Mouse (Mus musculus) MN1 (cell line): ENCODE data around the gene Igf2r.

Source experiments
- DNase-seq: peaks from one replicate; pipeline ENCODE4 v3.0.0-alpha.2; 2016; ENCODE audit warnings: low spot score

Igf2r gene

GRCm38 (mm10) chr17:12782861-12783847, 13.7 kb upstream of the Igf2r start:
- DNase-seq: no peak

- no peak for DNase-seq
Measured at GRCm38 (mm10) chr17:12781101-12781500, 11.6 kb upstream of the Igf2r start.

GRCm38 (mm10) chr17:12780125-12780524, 10.7 kb upstream of the Igf2r start:
- no peak for DNase-seq

GRCm38 (mm10) chr17:12779442-12779841, 10.0 kb upstream of the Igf2r start:
- DNase-seq: no peak

GRCm38 (mm10) chr17:12773956-12774355, 4.5 kb upstream of the Igf2r start:
- DNase-seq: peak; percentile 70

- no peak for DNase-seq
Measured at GRCm38 (mm10) chr17:12770500-12770899, 1.0 kb upstream of the Igf2r start.

GRCm38 (mm10) chr17:12768415-12769379, 767 bp downstream of the Igf2r start:
- DNase-seq: no peak

GRCm38 (mm10) chr17:12767294-12767852, 2.1 kb downstream of the Igf2r start:
- no peak for DNase-seq

GRCm38 (mm10) chr17:12763412-12763811, 6.1 kb downstream of the Igf2r start:
- no peak for DNase-seq

- no peak for DNase-seq
Measured at GRCm38 (mm10) chr17:12760355-12761146, 8.9 kb downstream of the Igf2r start.

GRCm38 (mm10) chr17:12759646-12760074, 9.8 kb downstream of the Igf2r start:
- DNase-seq: no peak

- DNase-seq: no peak
Measured at GRCm38 (mm10) chr17:12758701-12759455, 10.6 kb downstream of the Igf2r start.

- peak; percentile 77 for DNase-seq
Measured at GRCm38 (mm10) chr17:12757990-12758389, 11.5 kb downstream of the Igf2r start.

- no peak for DNase-seq
Measured at GRCm38 (mm10) chr17:12757161-12757560, 12.3 kb downstream of the Igf2r start.

GRCm38 (mm10) chr17:12755951-12756350, 13.5 kb downstream of the Igf2r start:
- no peak for DNase-seq

GRCm38 (mm10) chr17:12755146-12755545, 14.3 kb downstream of the Igf2r start:
- no peak for DNase-seq

GRCm38 (mm10) chr17:12754243-12755007, 15.0 kb downstream of the Igf2r start:
- peak; percentile 69 for DNase-seq

GRCm38 (mm10) chr17:12753050-12753449, 16.4 kb downstream of the Igf2r start:
- DNase-seq: no peak

GRCm38 (mm10) chr17:12751641-12752040, 17.8 kb downstream of the Igf2r start:
- DNase-seq: no peak

GRCm38 (mm10) chr17:12751218-12751617, 18.2 kb downstream of the Igf2r start:
- no peak for DNase-seq
